Mouse (Mus musculus) small intestine, adult 2 months (tissue): ENCODE data around the gene Psmf1.

Source experiments
- CTCF ChIP-seq: fragments of 200-500 bp; IDR thresholded peaks from 2 replicates; pipeline ENCODE4 v1.5.1; 2012; ENCODE audit warnings: low read depth, mild to moderate bottlenecking, control low read depth, inconsistent platforms, low read length, moderate library complexity, mixed read lengths; ENCODE audit not compliant: insufficient replicate concordance, insufficient read length; ENCODE audit errors: extremely low read depth
- POLR2A ChIP-seq: fragments of 200-500 bp; IDR thresholded peaks from 2 replicates; pipeline ENCODE4 v1.6.1; 2012; ENCODE audit warnings: low read depth, mild to moderate bottlenecking, control low read depth, inconsistent platforms, low read length, moderate library complexity

- TF ChIP-seq POLR2A (no peak), CTCF (no peak)
Observed at GRCm38 (mm10) chr2:151764557-151764956, 20.6 kb upstream of the Psmf1 start.
